Mouse (Mus musculus): ENCODE data around the gene Coq10a. TPM values are rescaled to one million over a fixed set of nuclear protein-coding genes. Genes with fewer than 3 reads are reported as not detected.

Coq10a gene
- polyA plus RNA-seq, 1 experiment from 2014 or later: 23.8 TPM

- no peaks in the 10 kb centered on the region for H3K27me3 ChIP-seq (ENCODE audit: control insufficient read depth, insufficient read depth, low read length)
- H3K9me3 ChIP-seq (ENCODE audit: control insufficient read depth, low read length): no peaks in the 10 kb centered on the region
- H3K4me2 ChIP-seq (replicated peaks; ENCODE audit: low read depth, low read length): no peak overlapping the region
- no peak for DNase-seq (ENCODE audit: low spot score)
- no peak overlapping the region; the same call in 1 of the 2 replicates for H3K9ac ChIP-seq (ENCODE audit: low read depth, low read length)
- no peak for ATAC-seq (ENCODE audit: low FRiP score)
- H3K36me3 ChIP-seq (ENCODE audit: control insufficient read depth, insufficient read depth, low read length): no peaks in the 10 kb centered on the region
- H3K27ac ChIP-seq (ENCODE audit: low read depth, low read length): no peak overlapping the region
- H3K4me3 ChIP-seq (ENCODE audit: low read depth, low read length): no peak overlapping the region
- H3K4me1 ChIP-seq (replicated peaks; ENCODE audit: control insufficient read depth, insufficient read depth, low read length): peaks cover 12% of the 10 kb centered on the region
- 64% methylated on average over 5 of the region's 6 CpGs for WGBS
Observed at GRCm38 (mm10) chr10:128370021-128370420, 1.2 kb upstream of the Coq10a start.

- 87% methylated on average over 6 of the region's 6 CpGs for WGBS
- Histone ChIP-seq H3K4me2 (replicated peaks; ENCODE audit: low read depth, low read length) (peak overlapping the region; percentile 79), H3K27me3 (ENCODE audit: control insufficient read depth, insufficient read depth, low read length) (no peaks in the 10 kb centered on the region), H3K36me3 (ENCODE audit: control insufficient read depth, insufficient read depth, low read length) (no peaks in the 10 kb centered on the region), H3K4me3 (ENCODE audit: low read depth, low read length) (no peak overlapping the region; the same call in 1 of the 2 replicates), H3K9me3 (ENCODE audit: control insufficient read depth, low read length) (no peaks in the 10 kb centered on the region), H3K9ac (ENCODE audit: low read depth, low read length) (peak overlapping the region; percentile 52), H3K4me1 (replicated peaks; ENCODE audit: control insufficient read depth, insufficient read depth, low read length) (peaks cover 12% of the 10 kb centered on the region), H3K27ac (ENCODE audit: low read depth, low read length) (peak overlapping the region; percentile 92)
- ATAC-seq (ENCODE audit: low FRiP score) (no peak), DNase-seq (ENCODE audit: low spot score) (no peak)
Observed at GRCm38 (mm10) chr10:128369599-128369998, 802 bp upstream of the Coq10a start.

GRCm38 (mm10) chr10:128369218-128369543 lies 384 bp upstream of the Coq10a start:
- no peaks in the 10 kb centered on the region for H3K9me3 ChIP-seq (ENCODE audit: control insufficient read depth, low read length)
- peak overlapping the region; percentile 52 for H3K9ac ChIP-seq (ENCODE audit: low read depth, low read length)
- H3K4me1 ChIP-seq (replicated peaks; ENCODE audit: control insufficient read depth, insufficient read depth, low read length): peaks cover 12% of the 10 kb centered on the region
- peak overlapping the region; percentile 79 for H3K4me2 ChIP-seq (replicated peaks; ENCODE audit: low read depth, low read length)
- H3K27ac ChIP-seq (ENCODE audit: low read depth, low read length): peak overlapping the region; percentile 92
- H3K27me3 ChIP-seq (ENCODE audit: control insufficient read depth, insufficient read depth, low read length): no peaks in the 10 kb centered on the region
- WGBS: 8% methylated on average over 9 of the region's 9 CpGs
- ATAC-seq (ENCODE audit: low FRiP score) (no peak), DNase-seq (ENCODE audit: low spot score) (no peak)
- H3K36me3 ChIP-seq (ENCODE audit: control insufficient read depth, insufficient read depth, low read length): no peaks in the 10 kb centered on the region
- peak overlapping the region; percentile 50 for H3K4me3 ChIP-seq (ENCODE audit: low read depth, low read length)

GRCm38 (mm10) chr10:128367899-128368401 lies 847 bp downstream of the Coq10a start:
- Histone ChIP-seq H3K4me3 (ENCODE audit: low read depth, low read length) (peak overlapping the region; percentile 50), H3K4me2 (replicated peaks; ENCODE audit: low read depth, low read length) (peak overlapping the region; percentile 79), H3K4me1 (replicated peaks; ENCODE audit: control insufficient read depth, insufficient read depth, low read length) (peaks cover 12% of the 10 kb centered on the region), H3K27me3 (ENCODE audit: control insufficient read depth, insufficient read depth, low read length) (no peaks in the 10 kb centered on the region), H3K9ac (ENCODE audit: low read depth, low read length) (peak overlapping the region; percentile 52), H3K9me3 (ENCODE audit: control insufficient read depth, low read length) (no peaks in the 10 kb centered on the region), H3K36me3 (ENCODE audit: control insufficient read depth, insufficient read depth, low read length) (no peaks in the 10 kb centered on the region; the same call in 1 of the 2 replicates), H3K27ac (ENCODE audit: low read depth, low read length) (peak overlapping the region; percentile 92)
- ATAC-seq (ENCODE audit: low FRiP score) (no peak), DNase-seq (ENCODE audit: low spot score) (no peak)
- WGBS: 18% methylated on average over 19 of the region's 19 CpGs

GRCm38 (mm10) chr10:128362568-128362967 lies 6.2 kb downstream of the Coq10a start:
- ATAC-seq (ENCODE audit: low FRiP score) (no peak), DNase-seq (ENCODE audit: low spot score) (peak; percentile 71)
- no peak overlapping the region for H3K9ac ChIP-seq (ENCODE audit: low read depth, low read length)
- no peak overlapping the region for H3K27ac ChIP-seq (ENCODE audit: low read depth, low read length)
- H3K27me3 ChIP-seq (ENCODE audit: control insufficient read depth, insufficient read depth, low read length): no peaks in the 10 kb centered on the region
- H3K4me1 ChIP-seq (replicated peaks; ENCODE audit: control insufficient read depth, insufficient read depth, low read length): peaks cover 3% of the 10 kb centered on the region; the same call in 1 of the 2 replicates
- no peaks in the 10 kb centered on the region for H3K9me3 ChIP-seq (ENCODE audit: control insufficient read depth, low read length)
- 58% methylated on average over 3 of the region's 3 CpGs for WGBS
- H3K36me3 ChIP-seq (ENCODE audit: control insufficient read depth, insufficient read depth, low read length): peaks cover 13% of the 10 kb centered on the region
- H3K4me2 ChIP-seq (replicated peaks; ENCODE audit: low read depth, low read length): no peak overlapping the region
- H3K4me3 ChIP-seq (ENCODE audit: low read depth, low read length): no peak overlapping the region

- no peak overlapping the region for H3K27ac ChIP-seq (ENCODE audit: low read depth, low read length)
- DNase-seq (ENCODE audit: low spot score): no peak
- no peak overlapping the region for H3K4me3 ChIP-seq (ENCODE audit: low read depth, low read length)
- H3K27me3 ChIP-seq (ENCODE audit: control insufficient read depth, insufficient read depth, low read length): no peaks in the 10 kb centered on the region
- H3K4me2 ChIP-seq (replicated peaks; ENCODE audit: low read depth, low read length): no peak overlapping the region
- H3K9me3 ChIP-seq (ENCODE audit: control insufficient read depth, low read length): no peaks in the 10 kb centered on the region
- H3K36me3 ChIP-seq (ENCODE audit: control insufficient read depth, insufficient read depth, low read length): peaks cover 13% of the 10 kb centered on the region
- no peak overlapping the region for H3K9ac ChIP-seq (ENCODE audit: low read depth, low read length)
- no peaks in the 10 kb centered on the region for H3K4me1 ChIP-seq (replicated peaks; ENCODE audit: control insufficient read depth, insufficient read depth, low read length)
- no peak for ATAC-seq (ENCODE audit: low FRiP score)
- WGBS: 92% methylated on average over 6 of the region's 6 CpGs
Observed at GRCm38 (mm10) chr10:128361836-128362235, 7.0 kb downstream of the Coq10a start.

- Histone ChIP-seq H3K27ac (ENCODE audit: low read depth, low read length) (no peak overlapping the region), H3K4me2 (replicated peaks; ENCODE audit: low read depth, low read length) (no peak overlapping the region), H3K27me3 (ENCODE audit: control insufficient read depth, insufficient read depth, low read length) (no peaks in the 10 kb centered on the region), H3K4me1 (replicated peaks; ENCODE audit: control insufficient read depth, insufficient read depth, low read length) (no peaks in the 10 kb centered on the region), H3K9me3 (ENCODE audit: control insufficient read depth, low read length) (no peaks in the 10 kb centered on the region), H3K9ac (ENCODE audit: low read depth, low read length) (no peak overlapping the region), H3K36me3 (ENCODE audit: control insufficient read depth, insufficient read depth, low read length) (peaks cover 18% of the 10 kb centered on the region), H3K4me3 (ENCODE audit: low read depth, low read length) (no peak overlapping the region)
- WGBS: 94% methylated on average over 6 of the region's 6 CpGs
- ATAC-seq (ENCODE audit: low FRiP score) (no peak), DNase-seq (ENCODE audit: low spot score) (no peak)
Observed at GRCm38 (mm10) chr10:128359226-128359625, 9.6 kb downstream of the Coq10a start.

GRCm38 (mm10) chr10:128358796-128359195 lies 10.0 kb downstream of the Coq10a start:
- 55% methylated on average over 2 of the region's 2 CpGs for whole genome bisulfite sequencing
- no peak for ATAC-seq (ENCODE audit: low FRiP score)

GRCm38 (mm10) chr10:128347541-128347940 lies 21.3 kb downstream of the Coq10a start:
- ATAC-seq (ENCODE audit: low FRiP score): no peak

More at GRCm38 (mm10) chr10:128358796-128359195, 10.0 kb downstream of the Coq10a start:
- Histone ChIP-seq H3K9me3 (ENCODE audit: control insufficient read depth, low read length) (no peaks in the 10 kb centered on the region), H3K4me1 (replicated peaks; ENCODE audit: control insufficient read depth, insufficient read depth, low read length) (no peaks in the 10 kb centered on the region), H3K9ac (ENCODE audit: low read depth, low read length) (no peak overlapping the region), H3K4me2 (replicated peaks; ENCODE audit: low read depth, low read length) (no peak overlapping the region), H3K27me3 (ENCODE audit: control insufficient read depth, insufficient read depth, low read length) (no peaks in the 10 kb centered on the region), H3K36me3 (ENCODE audit: control insufficient read depth, insufficient read depth, low read length) (peaks cover 22% of the 10 kb centered on the region), H3K4me3 (ENCODE audit: low read depth, low read length) (no peak overlapping the region), H3K27ac (ENCODE audit: low read depth, low read length) (no peak overlapping the region)
- DNase-seq (ENCODE audit: low spot score): peak; percentile 75

More at GRCm38 (mm10) chr10:128347541-128347940, 21.3 kb downstream of the Coq10a start:
- Histone ChIP-seq H3K9ac (ENCODE audit: low read depth, low read length) (no peak overlapping the region), H3K27me3 (ENCODE audit: control insufficient read depth, insufficient read depth, low read length) (no peaks in the 10 kb centered on the region), H3K4me1 (replicated peaks; ENCODE audit: control insufficient read depth, insufficient read depth, low read length) (no peaks in the 10 kb centered on the region), H3K4me2 (replicated peaks; ENCODE audit: low read depth, low read length) (no peak overlapping the region), H3K27ac (ENCODE audit: low read depth, low read length) (no peak overlapping the region), H3K9me3 (ENCODE audit: control insufficient read depth, low read length) (no peaks in the 10 kb centered on the region), H3K4me3 (ENCODE audit: low read depth, low read length) (no peak overlapping the region), H3K36me3 (ENCODE audit: control insufficient read depth, insufficient read depth, low read length) (0 out of 2 replicates have a peak, but pooled peaks cover 5% of the 10 kb centered on the region)
- WGBS: 94% methylated on average over 8 of the region's 8 CpGs
- DNase-seq (ENCODE audit: low spot score): no peak

Data from hindbrain, embryonic 11.5 days (tissue).